Mouse (Mus musculus): Measurements from ENCODE around the gene Spef1.

GRCm38 (mm10) chr2:131179990-131180587, 7.0 kb downstream of the Spef1 start, which contains the start of gene Cenpb:
- TF ChIP-seq CTCF (IDR thresholded peaks at IDR 0.05; ENCODE audit: borderline replicate concordance, insufficient read depth, low read length), result peak; percentile 52; the same call in 1 of the 2 replicates
- peak; percentile 37; the same call in 1 of the 2 replicates for TF ChIP-seq POLR2A (IDR thresholded peaks at IDR 0.05; ENCODE audit: low read depth, low read length)

Measured in embryonic fibroblast, embryonic 13.5 days (primary cell).